Mouse (Mus musculus) lung, postnatal 0 days (tissue): ENCODE data around the gene Ttpal.
A peak's percentile ranks its signal among the peaks of the same experiment; 100 is the strongest.

Source experiments
- CTCF ChIP-seq: IDR thresholded peaks from 2 replicates; pipeline ENCODE4 v1.5.1; 2016; ENCODE audit warnings: antibody characterized with exemption, mild to moderate bottlenecking
- EP300 ChIP-seq: IDR thresholded peaks from 2 replicates; pipeline ENCODE4 v1.6.1; 2016; ENCODE audit warnings: antibody characterized with exemption, mild to moderate bottlenecking, control low read depth

GRCm38 (mm10) chr2:163592084-163592483 is 10.0 kb upstream of the Ttpal start:
- TF ChIP-seq CTCF (peak; percentile 57), EP300 (no peak)
